Mouse (Mus musculus) adrenal gland, adult 10 weeks (tissue): ENCODE data around the gene Slc7a5. TPM values are rescaled to one million over a fixed set of nuclear protein-coding genes. Genes with fewer than 3 reads are reported as not detected.

Experiments
- polyA plus RNA-seq: library from polyadenylated mRNA; stranded (reverse); fragments of 350-450 nt; fragmentation: Illumina TruSeq; extraction: RNeasy Lipid Tissue Mini Kit (QIAGEN cat#74804); gene quantifications from one replicate; pipeline ENCODE4 v1.2.3, GENCODE M21; 2014; ENCODE audit warnings: low read depth, low replicate concordance

The Slc7a5 gene
- 8.3 TPM for polyA plus RNA-seq

GRCm38 (mm10) chr8:121907587-121908248 is at the start of gene Slc7a5:
Gene Slc7a5, minus strand, starts transcription at chr8:121907694.

DNA sequence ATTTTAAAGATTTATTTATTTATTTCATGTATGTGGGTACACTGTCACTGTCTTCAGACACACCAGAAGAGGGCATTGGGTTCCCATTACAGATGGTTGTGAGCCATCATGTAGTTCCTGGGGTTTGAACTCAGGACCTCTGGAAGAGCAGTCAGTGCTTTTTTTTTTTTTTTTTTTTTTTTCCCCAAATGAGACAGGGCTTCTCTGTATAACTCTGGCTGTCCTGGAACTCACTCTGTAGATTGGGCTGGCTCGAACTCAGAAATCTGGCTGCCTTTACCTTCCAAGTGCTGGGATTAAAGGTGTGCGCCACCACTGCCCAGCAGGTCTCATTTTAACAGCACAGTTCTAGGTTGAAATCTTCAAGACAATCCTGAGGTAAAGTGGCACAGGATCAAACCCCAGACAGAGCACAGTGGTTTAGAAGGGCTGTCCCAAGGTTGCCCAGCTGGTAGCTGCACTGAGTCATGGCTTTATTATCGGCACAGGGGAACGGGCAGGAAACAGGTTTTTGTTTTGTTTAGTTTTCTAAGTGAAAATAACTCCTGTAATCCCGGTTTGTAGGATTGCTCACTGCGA is 41.8 kb upstream of the Slc7a5 start, which contains the start of gene Banp:
TSS of gene Banp (plus strand) at position 529 of the 579 bp plus-strand sequence.

GRCm38 (mm10) chr8:121944831-121945230 is 37.3 kb upstream of the Slc7a5 start, which contains the start of gene Car5a:
Gene Car5a, minus strand, starts transcription at chr8:121944904.

Other genes with a start within 250 kb of the Slc7a5 start
- gene Jph3, start 178.1 kb downstream of the Slc7a5 start, polyA plus RNA-seq: 0.17 TPM
- 2.6 TPM for gene Klhdc4, start 78.1 kb downstream of the Slc7a5 start, polyA plus RNA-seq
- not detected for gene Car5a, start 37.2 kb upstream of the Slc7a5 start, polyA plus RNA-seq
- gene Banp, start 42.1 kb upstream of the Slc7a5 start, polyA plus RNA-seq: 4.4 TPM